Mouse (Mus musculus) heart, embryonic 14.5 days (tissue): Measurements from ENCODE around the gene Adcy7. TPM values are rescaled to one million over a fixed set of nuclear protein-coding genes. Genes with fewer than 3 reads are reported as not detected.

Experiments used
- ATAC-seq: fragments of 200-750 bp; cut with Nextera tagmentation; 2 replicates; pipeline ENCODE4 v1.8.0; 2017; ENCODE audit warnings: low read depth, moderate TSS enrichment; ENCODE audit not compliant: insufficient number of reproducible peaks, insufficient read depth, low FRiP score
- H3K27ac ChIP-seq, 2 experiments: fragments of 200-500 bp in 1 of 2; fragments of 300-500 bp in 1 of 2; sonication (generic) in 1 of 2; replicated peaks in 1 of 2; 2 replicates each; pipeline ENCODE4 v1.5.1; 2012 to 2014; ENCODE audit warnings: low read depth in 2 of 2, low read length in 2 of 2, control low read depth in 1 of 2, mild to moderate bottlenecking in 1 of 2, mixed read lengths in 1 of 2; ENCODE audit not compliant: control insufficient read depth in 1 of 2, insufficient read depth in 1 of 2
- H3K27me3 ChIP-seq: fragments of 300-500 bp; sonication (generic); 2 replicates; pipeline ENCODE4 v1.6.1; 2014; ENCODE audit warnings: mild to moderate bottlenecking, low read length, control low read depth; ENCODE audit not compliant: control insufficient read depth, insufficient read depth
- H3K36me3 ChIP-seq: fragments of 300-500 bp; sonication (generic); 2 replicates; pipeline ENCODE4 v1.6.1; 2014; ENCODE audit warnings: mild to moderate bottlenecking, control low read depth, low read length, mixed read lengths; ENCODE audit not compliant: control insufficient read depth, insufficient read depth
- H3K4me1 ChIP-seq, 2 experiments: fragments of 200-500 bp in 1 of 2; fragments of 300-500 bp in 1 of 2; sonication (generic) in 1 of 2; 2 replicates each; pipeline ENCODE4 v1.6.1; 2012 to 2014; ENCODE audit warnings: low read length in 2 of 2, control low read depth in 1 of 2, mixed read lengths in 1 of 2; ENCODE audit not compliant: control insufficient read depth in 2 of 2, insufficient read depth in 2 of 2
- H3K4me2 ChIP-seq: fragments of 300-500 bp; sonication (generic); 2 replicates; pipeline ENCODE4 v1.6.1; 2014; ENCODE audit warnings: mild to moderate bottlenecking, low read length
- H3K4me3 ChIP-seq, 2 experiments: fragments of 200-500 bp in 1 of 2; fragments of 300-500 bp in 1 of 2; sonication (generic) in 1 of 2; 2 replicates each; pipeline ENCODE4 v1.5.1; 2012 to 2014; ENCODE audit warnings: low read length in 2 of 2, mild to moderate bottlenecking in 2 of 2, control low read depth in 1 of 2, low read depth in 1 of 2, moderate library complexity in 1 of 2; ENCODE audit not compliant: control insufficient read depth in 1 of 2, insufficient read depth in 1 of 2
- H3K9ac ChIP-seq: fragments of 300-500 bp; sonication (generic); 2 replicates; pipeline ENCODE4 v1.6.1; 2014; ENCODE audit warnings: mild to moderate bottlenecking, low read length
- H3K9me3 ChIP-seq: fragments of 300-500 bp; sonication (generic); 2 replicates; pipeline ENCODE4 v1.6.1; 2016; ENCODE audit warnings: low read length, control low read depth; ENCODE audit not compliant: control insufficient read depth
- WGBS: fragments of 180-500 bp; shearing (Covaris S2); extraction: QIAGEN DNeasy Blood & Tissue Kit; methylation state at CpG from one replicate; pipeline ENCODE4 v1.1.7; 2014; 5-methylcytosine and 5-hydroxymethylcytosine counted together
- polyA plus RNA-seq: library from polyadenylated mRNA; unstranded; fragments of >200 nt; fragmentation: Nextera tagmentation; extraction: Ambion mirVana; gene quantifications from 2 replicates; pipeline ENCODE4 v1.2.1, GENCODE M21; 2014

Gene Adcy7
- polyA plus RNA-seq, 1 experiment from 2014 or later = 3.2 TPM

- Histone ChIP-seq H3K9me3 (no peaks in the 10 kb centered on the region), H3K4me3 (no peak overlapping the region), H3K9ac (no peak overlapping the region), H3K4me2 (no peak overlapping the region), H3K4me1 (no peaks in the 10 kb centered on the region; a peak in 1 of 4 replicates), H3K27me3 (no peaks in the 10 kb centered on the region), H3K36me3 (peaks cover 56% of the 10 kb centered on the region), H3K27ac (no peak overlapping the region)
- 29% methylated on average over 5 of the region's 5 CpGs for WGBS
- no peak for ATAC-seq
These were observed 53.0 kb downstream of the Adcy7 start for GRCm38 (mm10) chr8:88325251-88325650.

- Histone ChIP-seq H3K4me3 (no peak overlapping the region), H3K4me1 (no peaks in the 10 kb centered on the region; a peak in 1 of 4 replicates), H3K27me3 (no peaks in the 10 kb centered on the region), H3K4me2 (no peak overlapping the region), H3K9me3 (no peaks in the 10 kb centered on the region), H3K36me3 (peaks cover 62% of the 10 kb centered on the region), H3K9ac (no peak overlapping the region), H3K27ac (no peak overlapping the region)
- no peak for ATAC-seq
- WGBS = 95% methylated on average over 5 of the region's 5 CpGs
These were observed 53.6 kb downstream of the Adcy7 start for GRCm38 (mm10) chr8:88325795-88326194.

- whole genome bisulfite sequencing = 96% methylated on average over 12 of the region's 12 CpGs
- peaks cover 65% of the 10 kb centered on the region for H3K36me3 ChIP-seq
These were observed 54.1 kb downstream of the Adcy7 start for GRCm38 (mm10) chr8:88326328-88326727.

GRCm38 (mm10) chr8:88328689-88329088, 56.5 kb downstream of the Adcy7 start:
- no peak for ATAC-seq
- H3K27ac ChIP-seq = no peak overlapping the region
- H3K36me3 ChIP-seq = peaks cover 89% of the 10 kb centered on the region
- no peaks in the 10 kb centered on the region for H3K27me3 ChIP-seq
- WGBS = 83% methylated on average over 6 of the region's 6 CpGs
- H3K4me1 ChIP-seq = peaks cover 2 to 7% of the 10 kb centered on the region in 2 experiments
- no peak overlapping the region for H3K4me2 ChIP-seq
- no peak overlapping the region for H3K4me3 ChIP-seq
- H3K9me3 ChIP-seq = no peaks in the 10 kb centered on the region
- no peak overlapping the region for H3K9ac ChIP-seq

More at GRCm38 (mm10) chr8:88326328-88326727, 54.1 kb downstream of the Adcy7 start:
- no peaks in the 10 kb centered on the region for H3K27me3 ChIP-seq
- H3K4me2 ChIP-seq = no peak overlapping the region
- H3K4me1 ChIP-seq = no peaks in the 10 kb centered on the region; a peak in 1 of 4 replicates
- no peak overlapping the region for H3K27ac ChIP-seq
- H3K9ac ChIP-seq = no peak overlapping the region
- no peaks in the 10 kb centered on the region for H3K9me3 ChIP-seq
- ATAC-seq = no peak
- H3K4me3 ChIP-seq = no peak overlapping the region

- no peaks in the 10 kb centered on the region for H3K9me3 ChIP-seq
- ATAC-seq = no peak
- peaks cover 7 to 21% of the 10 kb centered on the region in 2 experiments for H3K4me1 ChIP-seq
- H3K27ac ChIP-seq = no peak overlapping the region
- H3K4me3 ChIP-seq = no peak overlapping the region
- H3K27me3 ChIP-seq = no peaks in the 10 kb centered on the region
- peaks cover 95% of the 10 kb centered on the region for H3K36me3 ChIP-seq
- H3K4me2 ChIP-seq = no peak overlapping the region
- H3K9ac ChIP-seq = no peak overlapping the region
- WGBS = 94% methylated on average over 3 of the region's 3 CpGs
These were observed 58.6 kb downstream of the Adcy7 start for GRCm38 (mm10) chr8:88330816-88331215.

GRCm38 (mm10) chr8:88334384-88334783, 62.2 kb downstream of the Adcy7 start:
- Histone ChIP-seq H3K9me3 (no peaks in the 10 kb centered on the region), H3K27ac (peak overlapping the region; percentile 76 to 91), H3K36me3 (peaks cover 93% of the 10 kb centered on the region), H3K27me3 (no peaks in the 10 kb centered on the region), H3K4me3 (no peak overlapping the region), H3K4me2 (no peak overlapping the region), H3K9ac (no peak overlapping the region), H3K4me1 (peaks cover 11 to 26% of the 10 kb centered on the region in 2 experiments)
- ATAC-seq = peak; percentile 83
- 34% methylated on average over 2 of the region's 2 CpGs for WGBS

GRCm38 (mm10) chr8:88334975-88335374, 62.8 kb downstream of the Adcy7 start:
- no peak for ATAC-seq
- peaks cover 12 to 32% of the 10 kb centered on the region in 2 experiments for H3K4me1 ChIP-seq
- H3K9me3 ChIP-seq = no peaks in the 10 kb centered on the region
- 46% methylated on average over 3 of the region's 3 CpGs for WGBS
- no peak overlapping the region for H3K4me3 ChIP-seq
- H3K27ac ChIP-seq = peak overlapping the region; percentile 76 to 91
- H3K36me3 ChIP-seq = peaks cover 90% of the 10 kb centered on the region
- H3K9ac ChIP-seq = no peak overlapping the region
- no peak overlapping the region for H3K4me2 ChIP-seq
- no peaks in the 10 kb centered on the region for H3K27me3 ChIP-seq

- no peak overlapping the region for H3K4me2 ChIP-seq
- no peaks in the 10 kb centered on the region for H3K27me3 ChIP-seq
- H3K4me1 ChIP-seq = peaks cover 9 to 30% of the 10 kb centered on the region in 2 experiments
- H3K9ac ChIP-seq = no peak overlapping the region; the same call in 1 of the 2 replicates
- H3K36me3 ChIP-seq = peaks cover 90% of the 10 kb centered on the region
- WGBS = 28% methylated on average over 3 of the region's 3 CpGs
- no peak for ATAC-seq
- H3K9me3 ChIP-seq = no peaks in the 10 kb centered on the region
- peak overlapping the region; percentile 76 to 87 for H3K27ac ChIP-seq
- H3K4me3 ChIP-seq = no peak overlapping the region
These were observed 67.0 kb downstream of the Adcy7 start for GRCm38 (mm10) chr8:88339221-88339620.
